Mouse (Mus musculus): ENCODE measurements around the gene March4. TPM values are rescaled to one million over a fixed set of nuclear protein-coding genes. Genes with fewer than 3 reads are reported as not detected.

March4 gene
- polyA plus RNA-seq, 1 experiment, result 0.07 TPM

DNA sequence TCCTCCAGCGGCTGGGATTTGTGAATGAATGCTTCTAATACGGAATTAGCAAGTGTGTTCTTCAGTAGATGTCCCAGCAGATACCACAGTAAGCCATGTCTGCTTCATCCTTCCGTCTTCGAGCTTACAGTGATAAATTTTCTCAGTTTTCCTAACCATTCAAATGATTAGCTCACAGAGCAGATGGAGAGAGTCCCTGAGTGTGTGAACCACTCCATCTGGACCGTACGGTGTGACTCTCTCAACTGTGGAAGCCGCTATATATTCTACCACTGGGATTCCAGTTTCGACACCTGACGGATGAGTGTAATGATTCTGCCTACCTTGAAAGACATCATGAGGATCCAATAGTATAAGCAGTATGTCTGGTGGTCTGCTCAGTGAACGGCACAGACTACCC lies 44.1 kb downstream of the March4 start:
- TF ChIP-seq GATA1 (IDR thresholded peaks at IDR 0.05; ENCODE audit: borderline replicate concordance, low read length) (no peak), FLI1 (IDR thresholded peaks at IDR 0.05; ENCODE audit: low read length) (no peak)
- 0 out of 2 replicates have a peak, but pooled peaks cover 7% of the 10 kb centered on the region for H3K9me3 ChIP-seq
- H3K36me3 ChIP-seq (replicated peaks; ENCODE audit: low read length), result no peaks in the 10 kb centered on the region
- peaks cover 2% of the 10 kb centered on the region for H3K27me3 ChIP-seq (replicated peaks)
- H3K4me1 ChIP-seq, result peaks cover 8% of the 10 kb centered on the region
- no peak overlapping the region for H3K4me3 ChIP-seq (replicated peaks)

DNA sequence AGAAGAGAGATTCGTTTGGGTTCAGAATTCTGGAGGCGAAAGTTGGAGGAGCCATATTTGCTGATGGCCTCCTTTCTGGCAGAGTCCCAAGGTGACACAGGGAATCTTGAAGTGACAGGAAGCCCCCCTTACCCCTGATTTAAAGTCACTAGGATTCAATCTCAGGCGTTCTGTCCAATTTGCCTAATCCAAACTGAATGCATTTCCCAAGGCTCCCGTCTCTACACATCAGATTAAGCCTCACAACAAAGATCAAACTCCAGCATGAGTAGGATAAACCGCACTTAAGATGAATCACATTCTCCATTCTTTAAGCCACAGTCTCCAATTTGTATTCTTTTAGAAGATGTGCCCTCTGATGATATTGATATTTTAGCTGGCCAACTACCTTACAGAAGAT lies 45.4 kb downstream of the March4 start:
- H3K4me1 ChIP-seq, result peaks cover 8% of the 10 kb centered on the region
- H3K9me3 ChIP-seq, result 0 out of 2 replicates have a peak, but pooled peaks cover 7% of the 10 kb centered on the region
- no peak for TF ChIP-seq GATA1 (IDR thresholded peaks at IDR 0.05; ENCODE audit: borderline replicate concordance, low read length)
- TF ChIP-seq FLI1 (IDR thresholded peaks at IDR 0.05; ENCODE audit: low read length), result no peak
- H3K4me3 ChIP-seq (replicated peaks), result no peak overlapping the region
- H3K36me3 ChIP-seq (replicated peaks; ENCODE audit: low read length), result no peaks in the 10 kb centered on the region
- H3K27me3 ChIP-seq (replicated peaks), result peaks cover 2% of the 10 kb centered on the region

DNA sequence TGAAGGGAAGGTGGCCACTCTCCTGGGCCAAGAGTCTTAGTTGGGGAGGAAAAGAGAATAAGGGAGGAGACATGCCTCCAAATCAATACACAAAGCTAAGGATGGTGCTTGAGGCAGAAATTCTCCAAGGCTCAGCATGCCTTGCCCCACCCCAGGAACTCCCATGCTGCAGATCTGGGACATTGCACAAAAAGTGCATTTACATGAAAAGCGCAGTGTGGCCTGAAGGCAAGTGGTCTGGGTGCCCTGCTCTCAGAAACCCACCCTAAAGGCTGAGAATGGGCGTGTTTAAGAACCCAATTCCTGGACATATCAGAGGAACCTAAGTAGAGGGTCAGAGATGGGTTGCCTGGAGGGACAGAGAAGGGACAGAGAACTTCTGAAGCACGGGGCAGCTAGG lies 45.9 kb downstream of the March4 start:
- no peak for TF ChIP-seq GATA1 (IDR thresholded peaks at IDR 0.05; ENCODE audit: borderline replicate concordance, low read length)
- TF ChIP-seq FLI1 (IDR thresholded peaks at IDR 0.05; ENCODE audit: low read length), result no peak
- H3K4me1 ChIP-seq, result peaks cover 8% of the 10 kb centered on the region
- no peaks in the 10 kb centered on the region for H3K36me3 ChIP-seq (replicated peaks; ENCODE audit: low read length)
- peaks cover 2% of the 10 kb centered on the region for H3K27me3 ChIP-seq (replicated peaks)
- 0 out of 2 replicates have a peak, but pooled peaks cover 7% of the 10 kb centered on the region for H3K9me3 ChIP-seq
- no peak overlapping the region for H3K4me3 ChIP-seq (replicated peaks)

DNA sequence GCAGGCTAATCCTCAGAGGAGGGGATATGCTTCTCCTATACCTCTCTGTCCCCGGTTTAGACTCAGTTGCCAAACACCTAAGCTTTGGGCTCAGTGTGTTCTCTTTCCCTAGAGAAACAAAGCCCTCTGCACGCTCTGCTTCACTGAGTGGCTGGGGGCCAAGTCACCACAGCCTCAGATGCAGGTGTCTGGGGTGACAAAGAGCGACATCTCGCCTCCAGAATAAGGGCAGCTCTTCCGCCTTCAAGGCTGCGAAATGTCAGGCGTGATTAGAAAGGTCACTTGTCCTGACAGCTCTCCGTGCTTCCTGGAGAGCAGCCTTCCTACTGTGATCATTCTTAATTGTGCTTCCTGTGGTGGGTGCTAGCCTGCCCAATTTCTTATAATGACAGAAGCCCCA lies 46.5 kb downstream of the March4 start:
- Histone ChIP-seq H3K4me3 (replicated peaks) (peak overlapping the region; percentile 51), H3K9me3 (0 out of 2 replicates have a peak, but pooled peaks cover 7% of the 10 kb centered on the region), H3K27me3 (replicated peaks) (peaks cover 2% of the 10 kb centered on the region), H3K36me3 (replicated peaks; ENCODE audit: low read length) (no peaks in the 10 kb centered on the region), H3K4me1 (peaks cover 8% of the 10 kb centered on the region)
- TF ChIP-seq FLI1 (IDR thresholded peaks at IDR 0.05; ENCODE audit: low read length), result no peak
- TF ChIP-seq GATA1 (IDR thresholded peaks at IDR 0.05; ENCODE audit: borderline replicate concordance, low read length), result no peak

DNA sequence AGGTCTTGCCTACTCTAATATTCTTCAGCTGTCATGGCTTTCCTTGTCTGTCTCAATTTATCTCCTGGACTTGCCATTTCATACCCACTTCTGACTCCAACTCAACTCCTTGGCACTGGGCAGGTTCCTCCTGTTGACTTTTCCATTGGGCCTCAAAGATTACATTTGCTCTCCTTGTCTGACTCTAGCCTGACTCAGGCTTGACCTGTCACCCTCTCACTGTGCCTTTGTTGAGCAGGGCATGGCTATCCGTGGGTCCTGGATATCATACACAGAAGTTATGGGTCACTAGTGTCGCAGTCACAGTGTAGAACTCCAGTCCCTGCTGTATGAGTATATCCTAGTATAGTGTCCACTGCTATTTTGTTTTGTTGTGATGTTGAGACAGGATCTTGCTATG lies 60.1 kb downstream of the March4 start:
- no peaks in the 10 kb centered on the region for H3K9me3 ChIP-seq
- no peaks in the 10 kb centered on the region for H3K36me3 ChIP-seq (replicated peaks; ENCODE audit: low read length)
- no peaks in the 10 kb centered on the region for H3K27me3 ChIP-seq (replicated peaks)
- H3K4me3 ChIP-seq (replicated peaks), result no peak overlapping the region
- TF ChIP-seq GATA1 (IDR thresholded peaks at IDR 0.05; ENCODE audit: borderline replicate concordance, low read length), result no peak
- no peak for TF ChIP-seq FLI1 (IDR thresholded peaks at IDR 0.05; ENCODE audit: low read length)
- no peaks in the 10 kb centered on the region for H3K4me1 ChIP-seq

DNA sequence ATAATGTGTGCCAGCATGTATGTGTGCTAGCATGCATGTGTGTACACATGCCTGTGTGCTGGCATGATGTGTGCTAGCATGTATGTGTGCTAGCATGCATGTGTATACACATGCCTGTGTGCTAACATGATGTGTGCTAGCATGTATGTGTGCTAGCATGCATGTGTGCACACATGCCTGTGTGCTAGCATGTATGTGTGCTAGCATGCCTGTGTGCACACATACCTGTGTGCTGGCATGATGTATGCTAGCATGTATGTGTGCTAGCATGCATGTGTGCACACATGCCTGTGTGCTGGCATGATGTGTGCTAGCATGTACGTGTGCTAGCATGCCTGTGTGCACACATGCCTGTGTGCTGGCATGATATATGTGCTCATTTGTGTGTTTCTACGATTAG lies 67.7 kb downstream of the March4 start:
- Histone ChIP-seq H3K36me3 (replicated peaks; ENCODE audit: low read length) (no peaks in the 10 kb centered on the region), H3K4me3 (replicated peaks) (peak overlapping the region; percentile 51), H3K27me3 (replicated peaks) (peaks cover 2% of the 10 kb centered on the region), H3K9me3 (peaks cover 9% of the 10 kb centered on the region; the same call in 1 of the 2 replicates), H3K4me1 (no peaks in the 10 kb centered on the region; the same call in 1 of the 2 replicates)
- TF ChIP-seq GATA1 (IDR thresholded peaks at IDR 0.05; ENCODE audit: borderline replicate concordance, low read length) (no peak), FLI1 (IDR thresholded peaks at IDR 0.05; ENCODE audit: low read length) (no peak)

DNA sequence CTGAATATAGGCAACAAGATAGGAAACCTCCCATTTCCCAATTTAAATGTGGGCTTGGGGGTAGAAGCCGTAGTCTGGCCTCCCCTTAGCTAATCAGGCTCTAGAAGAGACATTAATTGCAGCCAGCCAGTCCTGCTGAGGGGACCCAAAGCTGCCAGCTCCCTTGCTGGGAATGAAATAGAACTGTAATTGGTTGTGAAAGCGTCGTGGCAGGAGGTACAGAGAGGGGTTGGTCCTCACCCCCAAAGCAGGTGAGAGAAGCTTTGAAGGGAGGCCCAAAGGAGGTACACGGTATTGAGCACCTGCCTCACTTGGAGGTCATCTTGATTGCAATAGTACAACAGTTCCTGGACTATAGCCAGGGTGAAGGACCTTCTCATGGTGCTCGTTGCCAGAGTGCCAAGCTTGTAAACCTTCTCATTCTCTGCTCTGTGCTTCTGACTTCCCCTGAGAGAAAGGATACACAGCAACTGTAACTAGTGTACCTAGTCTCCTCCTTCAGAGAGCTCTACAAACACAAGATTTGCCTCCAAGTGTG lies 68.2 kb downstream of the March4 start:
- TF ChIP-seq GATA1 (IDR thresholded peaks at IDR 0.05; ENCODE audit: borderline replicate concordance, low read length) (no peak), FLI1 (IDR thresholded peaks at IDR 0.05; ENCODE audit: low read length) (no peak)
- Histone ChIP-seq H3K27me3 (replicated peaks) (peaks cover 2% of the 10 kb centered on the region), H3K4me1 (no peaks in the 10 kb centered on the region; the same call in 1 of the 2 replicates), H3K9me3 (peaks cover 9% of the 10 kb centered on the region; the same call in 1 of the 2 replicates), H3K36me3 (replicated peaks; ENCODE audit: low read length) (no peaks in the 10 kb centered on the region), H3K4me3 (replicated peaks) (peak overlapping the region; percentile 51)

DNA sequence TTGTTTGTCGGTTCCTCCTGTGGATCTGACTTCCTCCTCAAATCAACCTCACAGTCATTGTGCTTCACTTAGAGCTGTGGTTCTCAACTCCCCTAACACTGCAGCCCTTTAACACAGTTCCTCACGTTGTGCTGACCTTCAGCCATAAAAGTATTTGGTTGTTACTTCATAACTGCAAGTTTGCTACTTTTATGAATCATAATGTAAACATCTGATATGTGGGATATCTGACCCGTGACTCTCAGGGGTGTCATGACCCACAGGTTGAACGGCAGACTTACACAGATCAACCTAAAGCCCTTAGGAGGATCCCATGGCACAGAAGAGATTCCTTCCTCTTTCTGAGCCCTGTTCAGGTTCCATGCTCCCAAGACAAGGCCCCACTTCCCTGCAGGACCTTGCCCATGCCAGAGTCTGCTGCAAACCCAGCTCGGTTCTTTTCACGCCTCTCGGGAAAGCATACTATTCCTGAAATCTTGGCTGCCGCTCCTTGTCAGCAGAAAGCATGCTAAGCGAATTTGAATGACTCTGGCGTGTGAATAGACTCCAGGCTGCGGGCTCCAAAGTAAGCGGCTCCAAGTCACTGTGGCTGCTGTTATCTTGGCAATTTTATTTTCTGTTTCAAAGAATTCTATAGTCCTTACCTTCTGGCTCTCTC lies 71.7 kb downstream of the March4 start:
- Histone ChIP-seq H3K4me1 (no peaks in the 10 kb centered on the region; the same call in 1 of the 2 replicates), H3K27me3 (replicated peaks) (peaks cover 2% of the 10 kb centered on the region), H3K4me3 (replicated peaks) (no peak overlapping the region), H3K36me3 (replicated peaks; ENCODE audit: low read length) (no peaks in the 10 kb centered on the region), H3K9me3 (peaks cover 6% of the 10 kb centered on the region; the same call in 1 of the 2 replicates)
- no peak for TF ChIP-seq FLI1 (IDR thresholded peaks at IDR 0.05; ENCODE audit: low read length)
- no peak for TF ChIP-seq GATA1 (IDR thresholded peaks at IDR 0.05; ENCODE audit: borderline replicate concordance, low read length)

DNA sequence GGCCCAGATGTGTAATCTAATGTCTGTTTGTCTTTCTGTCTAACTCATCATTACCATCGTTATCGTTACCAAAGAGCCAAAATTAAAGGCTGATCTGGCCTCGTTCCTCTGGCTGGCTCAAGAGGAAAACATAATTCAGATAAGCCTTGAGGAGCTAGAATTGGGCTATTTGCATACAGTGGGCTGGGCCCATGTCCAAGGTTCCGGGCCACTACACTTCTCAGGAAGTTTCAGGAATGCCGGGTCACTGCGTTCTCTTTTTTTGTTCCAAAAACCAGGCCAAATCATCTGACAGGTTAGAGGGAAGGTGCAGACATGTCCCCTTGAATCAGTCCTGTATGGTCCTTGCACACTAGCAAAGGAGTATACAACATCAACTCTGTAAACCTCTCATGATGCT lies 74.2 kb downstream of the March4 start:
- H3K36me3 ChIP-seq (replicated peaks; ENCODE audit: low read length), result no peaks in the 10 kb centered on the region
- no peak overlapping the region for H3K4me3 ChIP-seq (replicated peaks)
- TF ChIP-seq GATA1 (IDR thresholded peaks at IDR 0.05; ENCODE audit: borderline replicate concordance, low read length) (no peak), FLI1 (IDR thresholded peaks at IDR 0.05; ENCODE audit: low read length) (no peak)
- H3K27me3 ChIP-seq (replicated peaks), result no peaks in the 10 kb centered on the region
- H3K4me1 ChIP-seq, result no peaks in the 10 kb centered on the region
- H3K9me3 ChIP-seq, result no peaks in the 10 kb centered on the region

DNA sequence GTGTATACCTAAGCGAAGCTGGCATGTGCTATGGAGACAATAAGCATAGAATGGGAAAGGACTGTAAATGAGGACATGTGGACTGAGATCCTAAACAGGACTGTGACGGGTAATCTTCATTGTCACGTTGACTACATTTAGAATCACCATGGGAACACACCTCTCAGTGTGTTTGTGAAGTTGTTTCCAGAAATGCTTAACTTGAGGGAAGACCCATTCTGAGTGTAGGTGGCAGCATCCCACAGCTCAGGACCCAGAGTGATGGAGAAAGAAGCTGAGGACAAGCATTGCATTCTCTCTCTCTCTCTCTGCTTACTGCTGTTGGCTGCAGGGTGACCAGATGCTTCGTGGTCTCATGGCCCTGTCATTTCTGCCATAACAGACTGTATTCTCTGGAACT lies 79.1 kb downstream of the March4 start:
- Histone ChIP-seq H3K9me3 (no peaks in the 10 kb centered on the region), H3K36me3 (replicated peaks; ENCODE audit: low read length) (no peaks in the 10 kb centered on the region), H3K27me3 (replicated peaks) (no peaks in the 10 kb centered on the region), H3K4me3 (replicated peaks) (no peak overlapping the region), H3K4me1 (no peaks in the 10 kb centered on the region)
- no peak for TF ChIP-seq GATA1 (IDR thresholded peaks at IDR 0.05; ENCODE audit: borderline replicate concordance, low read length)
- TF ChIP-seq FLI1 (IDR thresholded peaks at IDR 0.05; ENCODE audit: low read length), result no peak
